Comparison of ENCODE assay signal across 8 mouse cellular contexts in genomic region chr13:56295586-56295942, GRCm38 (mm10). TPM values are rescaled to one million over a fixed set of nuclear protein-coding genes. Genes with fewer than 3 reads are reported as not detected.
DNase-seq lines count a peak whose midpoint lies in the region; ATAC-seq and TF ChIP-seq lines count a peak whose summit lies in the region.

No protein-coding gene starts in this region.

- no peak for DNase-seq in kidney, postnatal 4 days
- DNase-seq in embryonic facial prominence, embryonic 14.5 days (ENCODE audit: low spot score), result no peak
- DNase-seq in thymus, adult 2 months, result no peak
- DNase-seq in B cell, adult 2 months, result no peak

- no peak for ATAC-seq in kidney, embryonic 16.5 days (ENCODE audit: low FRiP score, low TSS enrichment)
- ATAC-seq in embryonic facial prominence, embryonic 14.5 days (ENCODE audit: low read depth), result 0 out of 2 replicates have a peak, but pooled peaks have one; percentile 7
- no peak for ATAC-seq in intestine, postnatal 0 days
- ATAC-seq in neural tube, embryonic 14.5 days (ENCODE audit: low read depth), result no peak
- no peak for ATAC-seq in CD4-positive, CD25-positive, alpha-beta regulatory T cell, adult 4 months

- no peak overlapping the region for H3K27ac ChIP-seq in kidney, embryonic 16.5 days (ENCODE audit: low read length)
- no peak overlapping the region; the same call in 1 of the 2 replicates for H3K27ac ChIP-seq in embryonic facial prominence, embryonic 14.5 days (replicated peaks; ENCODE audit: low read depth, low read length)
- H3K27ac ChIP-seq in intestine, postnatal 0 days (ENCODE audit: low read depth, low read length), result no peak overlapping the region
- no peak overlapping the region for H3K27ac ChIP-seq in neural tube, embryonic 14.5 days (ENCODE audit: low read depth, low read length)
- H3K27ac ChIP-seq in thymus, adult 2 months (ENCODE audit: control insufficient read depth, insufficient read depth, low read length), result no peak overlapping the region

- TF ChIP-seq POLR2A in thymus, adult 2 months (IDR thresholded peaks at IDR 0.05; ENCODE audit: control insufficient read depth, extremely low read depth, insufficient read depth, low read length, poor library complexity), result no peak

- 4% methylated on average over 13 of the region's 13 CpGs for WGBS in kidney, embryonic 16.5 days
- 2% methylated on average over 13 of the region's 13 CpGs for WGBS in embryonic facial prominence, embryonic 14.5 days
- 6% methylated on average over 13 of the region's 13 CpGs for WGBS in intestine, postnatal 0 days
- WGBS in neural tube, embryonic 14.5 days, result 2% methylated on average over 13 of the region's 13 CpGs
- 8% methylated on average over 13 of the region's 13 CpGs for WGBS in thymus, adult 2 months

- H3K4me2 ChIP-seq in kidney, embryonic 16.5 days (replicated peaks; ENCODE audit: low read depth, low read length), result peak overlapping the region; percentile 89
- peak overlapping the region; percentile 78 for H3K4me2 ChIP-seq in embryonic facial prominence, embryonic 14.5 days (ENCODE audit: low read depth, low read length)
- H3K4me2 ChIP-seq in intestine, postnatal 0 days (replicated peaks; ENCODE audit: low read depth), result peak overlapping the region; percentile 58
- H3K4me2 ChIP-seq in neural tube, embryonic 14.5 days (ENCODE audit: low read depth, low read length), result peak overlapping the region; percentile 67

- H3K9me3 ChIP-seq in kidney, embryonic 16.5 days (ENCODE audit: low read length), result no peaks in the 10 kb centered on the region
- H3K9me3 ChIP-seq in embryonic facial prominence, embryonic 14.5 days (ENCODE audit: control insufficient read depth, low read length), result no peaks in the 10 kb centered on the region
- H3K9me3 ChIP-seq in intestine, postnatal 0 days (ENCODE audit: control insufficient read depth), result no peaks in the 10 kb centered on the region
- no peaks in the 10 kb centered on the region for H3K9me3 ChIP-seq in neural tube, embryonic 14.5 days (ENCODE audit: control insufficient read depth, low read length)

- no peak for TF ChIP-seq CTCF in intestine, postnatal 0 days (IDR thresholded peaks at IDR 0.05; ENCODE audit: low read depth)
- no peak for TF ChIP-seq CTCF in thymus, adult 2 months (IDR thresholded peaks at IDR 0.05; ENCODE audit: borderline replicate concordance, control insufficient read depth, extremely low read depth, insufficient read depth, low read length, poor library complexity)

- H3K4me1 ChIP-seq in kidney, embryonic 16.5 days (ENCODE audit: insufficient read depth, low read length), result peaks cover 25% of the 10 kb centered on the region
- no peaks in the 10 kb centered on the region; the same call in 1 of the 2 replicates for H3K4me1 ChIP-seq in embryonic facial prominence, embryonic 14.5 days (ENCODE audit: control insufficient read depth, insufficient read depth, low read length)
- no peaks in the 10 kb centered on the region for H3K4me1 ChIP-seq in intestine, postnatal 0 days (replicated peaks; ENCODE audit: control insufficient read depth, insufficient read depth, low read length)
- H3K4me1 ChIP-seq in neural tube, embryonic 14.5 days (ENCODE audit: control insufficient read depth, insufficient read depth, low read length), result peaks cover 10% of the 10 kb centered on the region; the same call in 1 of the 2 replicates
- no peaks in the 10 kb centered on the region for H3K4me1 ChIP-seq in thymus, adult 2 months (replicated peaks; ENCODE audit: control insufficient read depth, insufficient read depth, low read length)

- no peaks in the 10 kb centered on the region for H3K36me3 ChIP-seq in kidney, embryonic 16.5 days (ENCODE audit: insufficient read depth, low read length)
- H3K36me3 ChIP-seq in embryonic facial prominence, embryonic 14.5 days (ENCODE audit: control insufficient read depth, insufficient read depth, low read length), result peaks cover 10% of the 10 kb centered on the region; the same call in 1 of the 2 replicates
- no peaks in the 10 kb centered on the region for H3K36me3 ChIP-seq in intestine, postnatal 0 days (ENCODE audit: control insufficient read depth, insufficient read depth)
- no peaks in the 10 kb centered on the region for H3K36me3 ChIP-seq in neural tube, embryonic 14.5 days (ENCODE audit: control insufficient read depth, insufficient read depth, low read length)
- no peaks in the 10 kb centered on the region for H3K36me3 ChIP-seq in thymus, adult 2 months (ENCODE audit: control insufficient read depth, insufficient read depth, low read length)

- H3K27me3 ChIP-seq in kidney, embryonic 16.5 days (ENCODE audit: insufficient read depth, low read length), result peaks cover 62% of the 10 kb centered on the region
- peaks cover 49% of the 10 kb centered on the region for H3K27me3 ChIP-seq in embryonic facial prominence, embryonic 14.5 days (replicated peaks; ENCODE audit: control insufficient read depth, insufficient read depth, low read length)
- H3K27me3 ChIP-seq in intestine, postnatal 0 days (replicated peaks; ENCODE audit: control insufficient read depth, insufficient read depth, low read length), result peaks cover 41% of the 10 kb centered on the region
- H3K27me3 ChIP-seq in neural tube, embryonic 14.5 days (ENCODE audit: control insufficient read depth, insufficient read depth, low read length), result peaks cover 30% of the 10 kb centered on the region
- H3K27me3 ChIP-seq in thymus, adult 2 months (ENCODE audit: control insufficient read depth, insufficient read depth, low read length), result peaks cover 16% of the 10 kb centered on the region; the same call in 1 of the 2 replicates

- H3K9ac ChIP-seq in kidney, embryonic 16.5 days (replicated peaks; ENCODE audit: low read length), result peak overlapping the region; percentile 69
- peak overlapping the region; percentile 74 for H3K9ac ChIP-seq in embryonic facial prominence, embryonic 14.5 days (ENCODE audit: low read depth, low read length)
- H3K9ac ChIP-seq in intestine, postnatal 0 days (ENCODE audit: low read depth, low read length), result no peak overlapping the region
- no peak overlapping the region; the same call in 1 of the 2 replicates for H3K9ac ChIP-seq in neural tube, embryonic 14.5 days (replicated peaks; ENCODE audit: low read depth, low read length)

- peak overlapping the region; percentile 56 for H3K4me3 ChIP-seq in kidney, embryonic 16.5 days (ENCODE audit: low read length)
- peak overlapping the region; percentile 60 for H3K4me3 ChIP-seq in embryonic facial prominence, embryonic 14.5 days (ENCODE audit: low read depth, low read length)
- peak overlapping the region; percentile 42 for H3K4me3 ChIP-seq in intestine, postnatal 0 days (ENCODE audit: low read depth, low read length)
- peak overlapping the region; percentile 31 for H3K4me3 ChIP-seq in neural tube, embryonic 14.5 days (ENCODE audit: low read depth, low read length)
- no peak overlapping the region for H3K4me3 ChIP-seq in thymus, adult 2 months (ENCODE audit: control insufficient read depth, insufficient read depth, low read length)

RNA-seq across cellular contexts. Expression of gene Cxcl14, which starts 0.8 kb away (rescaled TPM):
- 23.4 and 25.1 TPM in 2 replicates for polyA plus RNA-seq in kidney, embryonic 16.5 days (2015; fragmentation: Nextera tagmentation; extraction: Ambion mirVana)
- polyA plus RNA-seq in embryonic facial prominence, embryonic 14.5 days (2014; fragmentation: Nextera tagmentation; extraction: Ambion mirVana), result 126 and 202 TPM in 2 replicates
- polyA plus RNA-seq in intestine, postnatal 0 days (2015; fragmentation: Nextera tagmentation; extraction: Ambion mirVana), result 19.3 and 19.4 TPM in 2 replicates
- polyA plus RNA-seq in neural tube, embryonic 14.5 days (2014; fragmentation: Nextera tagmentation; extraction: Ambion mirVana), result 1.6 and 2.5 TPM in 2 replicates
- 4.7 and 4.9 TPM in 2 replicates for polyA plus RNA-seq in thymus, adult 2 months (2012; rRNA removed)
- polyA plus RNA-seq in CD4-positive, CD25-positive, alpha-beta regulatory T cell, adult 4 months (2017; shearing (Covaris generic)), result not detected

RNA-seq across cellular contexts. Expression of gene Neurog1, which starts 43.6 kb away (rescaled TPM):
- polyA plus RNA-seq in kidney, embryonic 16.5 days (2015; fragmentation: Nextera tagmentation; extraction: Ambion mirVana), result not detected in 2 replicates
- 1.7 and 2.2 TPM in 2 replicates for polyA plus RNA-seq in embryonic facial prominence, embryonic 14.5 days (2014; fragmentation: Nextera tagmentation; extraction: Ambion mirVana)
- polyA plus RNA-seq in intestine, postnatal 0 days (2015; fragmentation: Nextera tagmentation; extraction: Ambion mirVana), result not detected in 2 replicates
- 0.15 and 0.16 TPM in 2 replicates for polyA plus RNA-seq in neural tube, embryonic 14.5 days (2014; fragmentation: Nextera tagmentation; extraction: Ambion mirVana)
- polyA plus RNA-seq in thymus, adult 2 months (2012; rRNA removed), result 0.17 and 0.24 TPM in 2 replicates
- not detected for polyA plus RNA-seq in CD4-positive, CD25-positive, alpha-beta regulatory T cell, adult 4 months (2017; shearing (Covaris generic))

Comparison
In these comparisons a context has a peak if more than half of its experiments do, and no peak if none do; other contexts are left out.
1. H3K9ac ChIP-seq: peak in kidney, embryonic 16.5 days (single experiment) and embryonic facial prominence, embryonic 14.5 days (single experiment); none in intestine, postnatal 0 days (single experiment) and neural tube, embryonic 14.5 days (single experiment).
2. Peak in every context shown above with its lines, with median percentiles within 50 percentile points of each other: H3K4me2 ChIP-seq.